Mouse (Mus musculus) intestine, postnatal 0 days (tissue): ENCODE measurements around the gene Ddo. TPM values are rescaled to one million over a fixed set of nuclear protein-coding genes. Genes with fewer than 3 reads are reported as not detected.
A peak's percentile ranks its signal among the peaks of the same experiment; 100 is the strongest.

Experiments
- ATAC-seq: fragments of 200-750 bp; cut with Nextera tagmentation; 2 replicates; pipeline ENCODE4 v1.8.0; 2017; ENCODE audit warnings: mild to moderate bottlenecking, moderate TSS enrichment, moderate library complexity
- H3K27ac ChIP-seq: fragments of 300-500 bp; sonication (generic); 2 replicates; pipeline ENCODE4 v1.5.1; 2014; ENCODE audit warnings: mild to moderate bottlenecking, low read depth, low read length, moderate library complexity
- H3K27me3 ChIP-seq: fragments of 300-500 bp; sonication (generic); replicated peaks from 2 replicates; pipeline ENCODE4 v1.6.1; 2014; ENCODE audit warnings: low read length, mixed read lengths; ENCODE audit not compliant: control insufficient read depth, insufficient read depth
- H3K36me3 ChIP-seq: fragments of 300-500 bp; sonication (generic); 2 replicates; pipeline ENCODE4 v1.6.1; 2014; ENCODE audit warnings: mild to moderate bottlenecking, moderate library complexity; ENCODE audit not compliant: control insufficient read depth, insufficient read depth
- H3K4me1 ChIP-seq: fragments of 300-500 bp; sonication (generic); replicated peaks from 2 replicates; pipeline ENCODE4 v1.6.1; 2014; ENCODE audit warnings: antibody characterized with exemption, low read length, mixed read lengths; ENCODE audit not compliant: control insufficient read depth, insufficient read depth
- H3K4me2 ChIP-seq: fragments of 300-500 bp; sonication (generic); replicated peaks from 2 replicates; pipeline ENCODE4 v1.6.1; 2014; ENCODE audit warnings: low read depth, mild to moderate bottlenecking, moderate library complexity
- H3K4me3 ChIP-seq: fragments of 300-500 bp; sonication (generic); 2 replicates; pipeline ENCODE4 v1.5.1; 2014; ENCODE audit warnings: low read depth, low read length
- H3K9ac ChIP-seq: fragments of 300-500 bp; sonication (generic); 2 replicates; pipeline ENCODE4 v1.6.1; 2014; ENCODE audit warnings: mild to moderate bottlenecking, low read depth, low read length
- H3K9me3 ChIP-seq: fragments of 300-500 bp; sonication (generic); 2 replicates; pipeline ENCODE4 v1.6.1; 2016; ENCODE audit warnings: mixed run types; ENCODE audit not compliant: control insufficient read depth
- CTCF ChIP-seq: sonication (generic); IDR thresholded peaks from 2 replicates; pipeline ENCODE4 v1.5.1; 2016; ENCODE audit warnings: low read depth, mild to moderate bottlenecking, control low read depth, antibody characterized with exemption, moderate library complexity
- WGBS: fragments of 180-500 bp; shearing (Covaris S2); extraction: QIAGEN DNeasy Blood & Tissue Kit; methylation state at CpG from one replicate; pipeline ENCODE4 v1.1.7; 2014; 5-methylcytosine and 5-hydroxymethylcytosine counted together
- polyA plus RNA-seq: library from polyadenylated mRNA; unstranded; fragments of >200 nt; fragmentation: Nextera tagmentation; extraction: Ambion mirVana; gene quantifications from 2 replicates; pipeline ENCODE4 v1.2.1, GENCODE M21; 2015

Gene Ddo
- polyA plus RNA-seq, 1 experiment from 2014 or later: 0.76 TPM

GRCm38 (mm10) chr10:40638823-40639819, 9.3 kb downstream of the Ddo start:
- Histone ChIP-seq H3K4me1 (no peaks in the 10 kb centered on the region), H3K27me3 (no peaks in the 10 kb centered on the region), H3K27ac (no peak overlapping the region), H3K9me3 (no peaks in the 10 kb centered on the region), H3K36me3 (no peaks in the 10 kb centered on the region), H3K4me2 (no peak overlapping the region), H3K9ac (no peak overlapping the region), H3K4me3 (no peak overlapping the region)
- peak; percentile 14; the same call in 1 of the 2 replicates for TF ChIP-seq CTCF
- 73% methylated on average over 26 of the region's 26 CpGs for WGBS
- no peak for ATAC-seq

GRCm38 (mm10) chr10:40640406-40640805, 10.6 kb downstream of the Ddo start:
- Histone ChIP-seq H3K9me3 (no peaks in the 10 kb centered on the region), H3K9ac (no peak overlapping the region), H3K27ac (no peak overlapping the region), H3K4me2 (no peak overlapping the region), H3K27me3 (no peaks in the 10 kb centered on the region), H3K36me3 (no peaks in the 10 kb centered on the region), H3K4me1 (no peaks in the 10 kb centered on the region), H3K4me3 (no peak overlapping the region)
- no peak for ATAC-seq
- no peak for TF ChIP-seq CTCF
- 86% methylated on average over 4 of the region's 4 CpGs for WGBS

- Histone ChIP-seq H3K4me3 (no peak overlapping the region), H3K9ac (no peak overlapping the region), H3K27me3 (no peaks in the 10 kb centered on the region), H3K9me3 (no peaks in the 10 kb centered on the region), H3K27ac (no peak overlapping the region), H3K36me3 (no peaks in the 10 kb centered on the region), H3K4me1 (no peaks in the 10 kb centered on the region), H3K4me2 (no peak overlapping the region)
- TF ChIP-seq CTCF: no peak
- WGBS: 90% methylated on average over 7 of the region's 7 CpGs
- ATAC-seq: no peak
These were observed 12.1 kb downstream of the Ddo start for GRCm38 (mm10) chr10:40641901-40642300.

GRCm38 (mm10) chr10:40643126-40643525, 13.3 kb downstream of the Ddo start:
- Histone ChIP-seq H3K4me2 (no peak overlapping the region), H3K27me3 (no peaks in the 10 kb centered on the region), H3K4me1 (no peaks in the 10 kb centered on the region), H3K9me3 (no peaks in the 10 kb centered on the region), H3K4me3 (no peak overlapping the region), H3K36me3 (no peaks in the 10 kb centered on the region), H3K9ac (no peak overlapping the region), H3K27ac (no peak overlapping the region)
- ATAC-seq: no peak
- 84% methylated on average over 5 of the region's 5 CpGs for WGBS
- TF ChIP-seq CTCF: no peak

GRCm38 (mm10) chr10:40644456-40644855, 14.6 kb downstream of the Ddo start:
- no peak overlapping the region for H3K4me2 ChIP-seq
- no peaks in the 10 kb centered on the region for H3K27me3 ChIP-seq
- WGBS: 44% methylated on average over 9 of the region's 9 CpGs
- no peak overlapping the region for H3K4me3 ChIP-seq
- no peaks in the 10 kb centered on the region for H3K9me3 ChIP-seq
- no peak overlapping the region for H3K9ac ChIP-seq
- no peaks in the 10 kb centered on the region for H3K4me1 ChIP-seq
- TF ChIP-seq CTCF: peak; percentile 26; the same call in 1 of the 2 replicates
- no peak overlapping the region for H3K27ac ChIP-seq
- no peak for ATAC-seq
- no peaks in the 10 kb centered on the region for H3K36me3 ChIP-seq

- H3K27me3 ChIP-seq: no peaks in the 10 kb centered on the region
- ATAC-seq: no peak
- H3K4me2 ChIP-seq: no peak overlapping the region
- 58% methylated on average over 1 of the region's 1 CpGs for WGBS
- H3K4me1 ChIP-seq: no peaks in the 10 kb centered on the region
- no peak overlapping the region for H3K4me3 ChIP-seq
- H3K9ac ChIP-seq: no peak overlapping the region
- TF ChIP-seq CTCF: no peak
- H3K9me3 ChIP-seq: no peaks in the 10 kb centered on the region
- H3K36me3 ChIP-seq: no peaks in the 10 kb centered on the region
- H3K27ac ChIP-seq: no peak overlapping the region
These were observed 15.5 kb downstream of the Ddo start for GRCm38 (mm10) chr10:40645346-40645745.
